Mouse (Mus musculus) frontal cortex, postnatal 25 days (tissue): Measurements from ENCODE around the gene Metap1.

Experiments
- DNase-seq, 2 experiments: peaks; one replicate each; pipeline ENCODE4 v3.0.0; 2022; ENCODE audit warnings: low spot score in 2 of 2

The Metap1 gene

DNA sequence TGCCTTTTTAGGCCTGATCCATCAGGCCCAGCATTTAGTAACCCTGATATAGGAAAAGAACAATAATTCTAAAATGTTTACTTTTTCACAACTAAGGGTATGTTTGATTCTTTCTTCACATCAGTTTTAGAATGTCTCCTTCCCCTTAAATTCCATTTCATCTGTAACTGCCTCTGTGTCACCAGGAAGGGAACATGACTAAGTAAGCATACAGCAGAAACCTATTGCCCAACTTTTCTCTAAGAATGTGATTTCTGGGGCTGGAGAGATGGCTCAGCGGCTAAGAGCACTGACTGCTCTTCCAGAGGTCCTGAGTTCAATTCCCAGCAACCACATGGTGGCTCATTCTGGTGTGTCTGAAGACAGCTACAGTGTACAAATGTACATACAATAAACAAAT, 35.1 kb downstream of the Metap1 start:
- no peak for DNase-seq

DNA sequence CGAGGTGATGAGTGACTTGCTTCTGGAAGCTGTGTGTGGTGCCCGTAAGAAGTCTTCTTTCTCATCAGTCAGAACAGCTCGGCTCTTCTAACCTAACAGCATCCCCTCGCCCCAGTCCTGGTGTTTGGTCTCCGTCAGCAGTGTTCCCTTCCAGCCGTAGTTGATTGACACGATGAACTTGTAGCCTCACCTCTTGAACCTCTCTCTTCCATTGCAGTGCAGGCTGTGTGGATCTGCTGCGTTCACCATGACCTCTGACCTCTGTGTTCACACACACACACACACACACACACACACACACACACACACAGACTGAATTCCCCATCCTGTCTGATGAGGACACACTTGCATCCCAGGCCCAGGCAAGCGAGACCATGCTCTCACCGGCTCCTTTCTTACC, 37.1 kb downstream of the Metap1 start:
- no peak for DNase-seq

DNA sequence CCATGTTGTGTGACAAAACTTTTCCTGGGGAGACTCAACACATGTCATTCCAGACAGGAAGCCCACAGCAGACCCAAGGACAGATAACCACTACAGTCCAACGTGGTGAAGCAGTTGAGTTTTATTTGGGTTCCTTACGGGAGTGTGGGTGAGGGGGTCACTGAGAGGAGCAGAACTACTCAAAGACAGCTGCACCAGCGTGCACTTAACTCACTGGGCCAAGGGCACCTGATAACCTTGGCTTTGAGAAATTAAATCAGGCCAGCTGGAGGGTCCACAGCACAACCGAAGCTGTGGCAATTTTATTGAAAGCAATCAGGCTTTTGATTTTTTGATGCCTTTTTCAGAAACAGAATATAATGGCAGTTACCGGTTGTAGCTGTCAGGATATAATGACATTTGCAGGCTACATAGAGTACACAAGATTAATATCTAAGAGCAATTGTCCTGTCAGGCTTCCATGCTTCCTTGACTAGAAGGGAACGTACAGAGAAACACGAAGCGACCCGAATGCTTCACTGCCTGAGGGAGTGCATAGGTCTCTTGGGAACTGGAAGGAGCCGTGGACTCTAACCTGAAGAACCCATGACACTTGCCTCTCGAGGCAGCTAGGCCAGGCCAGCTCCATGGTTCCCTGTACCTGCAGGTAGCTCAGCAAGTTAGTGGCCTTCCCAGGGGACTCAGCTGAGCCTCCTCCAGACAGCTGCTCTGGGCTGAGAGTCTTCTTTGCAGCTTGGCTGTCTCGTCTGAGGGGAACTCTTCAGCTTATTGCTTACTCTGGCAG, 41.0 kb downstream of the Metap1 start:
- no peak for DNase-seq

- DNase-seq: no peak
Measured at GRCm38 (mm10) chr3:138443465-138443771, 45.9 kb downstream of the Metap1 start.

GRCm38 (mm10) chr3:138442612-138443464, 46.5 kb downstream of the Metap1 start, which contains the start of gene Adh5:
Gene Adh5, plus strand, starts transcription at chr3:138443093.
- peak; percentile 68 to 76 for DNase-seq

GRCm38 (mm10) chr3:138442203-138442602, 47.1 kb downstream of the Metap1 start:
- no peak for DNase-seq

- DNase-seq: no peak
Measured at GRCm38 (mm10) chr3:138438716-138439115, 50.6 kb downstream of the Metap1 start.

- DNase-seq: no peak
Measured at GRCm38 (mm10) chr3:138431835-138432234, 57.5 kb downstream of the Metap1 start.

DNA sequence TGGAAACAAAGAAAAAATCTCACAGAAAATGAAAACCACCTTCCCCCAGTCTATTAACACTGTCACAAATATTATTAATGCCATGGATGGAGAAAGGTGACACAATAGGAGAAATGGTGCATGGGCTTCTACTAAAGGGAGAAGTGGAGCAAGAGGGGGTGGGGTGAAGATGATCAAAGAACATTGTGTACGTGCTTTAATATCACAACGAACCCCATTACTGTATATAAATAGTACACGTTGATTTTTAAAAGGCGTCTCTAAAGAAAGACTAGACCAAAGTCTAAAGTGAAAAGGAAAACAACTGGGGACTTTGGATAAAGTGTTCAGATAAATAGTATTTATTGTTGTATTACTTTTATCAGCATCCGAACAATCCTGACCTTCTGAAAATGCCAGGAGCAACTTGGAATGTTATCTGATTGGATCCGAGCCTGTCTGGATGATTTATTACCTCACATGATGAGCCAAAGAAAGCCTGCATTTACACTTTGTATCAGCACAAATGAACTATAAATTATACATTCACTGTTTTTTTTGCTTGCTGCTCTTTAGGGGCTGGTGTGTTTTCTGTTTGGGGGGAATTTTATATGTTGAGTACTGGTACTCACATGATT, 58.8 kb downstream of the Metap1 start:
- no peak for DNase-seq

DNA sequence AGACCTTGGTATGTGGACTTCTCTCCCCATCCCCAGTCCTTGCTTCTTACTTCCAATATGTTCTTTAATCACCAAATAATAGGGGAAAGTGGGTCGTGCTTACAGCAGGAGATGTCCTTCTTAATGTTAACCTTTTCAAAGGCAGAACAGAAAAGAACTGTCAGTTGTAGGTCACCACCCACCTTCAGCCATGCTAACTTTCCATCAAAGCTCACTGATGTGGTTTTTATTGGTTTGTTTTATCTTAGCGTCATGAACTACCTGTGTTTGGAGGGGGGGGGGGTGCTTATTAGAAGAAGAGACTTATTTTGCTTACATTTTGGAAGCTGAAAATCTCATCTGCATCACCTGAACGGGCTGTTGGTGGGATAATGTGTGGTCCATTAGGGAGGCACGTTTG, 65.1 kb downstream of the Metap1 start:
- DNase-seq: no peak

- DNase-seq: no peak
Measured at GRCm38 (mm10) chr3:138423664-138424063, 65.7 kb downstream of the Metap1 start.

- DNase-seq: no peak
Measured at GRCm38 (mm10) chr3:138420385-138420784, 68.9 kb downstream of the Metap1 start.

GRCm38 (mm10) chr3:138419369-138419768, 69.9 kb downstream of the Metap1 start:
- no peak for DNase-seq

- no peak for DNase-seq
Measured at GRCm38 (mm10) chr3:138415121-138415690, 74.1 kb downstream of the Metap1 start, which contains the start of gene Adh4. Gene Adh4, plus strand, starts transcription at chr3:138415466.

DNA sequence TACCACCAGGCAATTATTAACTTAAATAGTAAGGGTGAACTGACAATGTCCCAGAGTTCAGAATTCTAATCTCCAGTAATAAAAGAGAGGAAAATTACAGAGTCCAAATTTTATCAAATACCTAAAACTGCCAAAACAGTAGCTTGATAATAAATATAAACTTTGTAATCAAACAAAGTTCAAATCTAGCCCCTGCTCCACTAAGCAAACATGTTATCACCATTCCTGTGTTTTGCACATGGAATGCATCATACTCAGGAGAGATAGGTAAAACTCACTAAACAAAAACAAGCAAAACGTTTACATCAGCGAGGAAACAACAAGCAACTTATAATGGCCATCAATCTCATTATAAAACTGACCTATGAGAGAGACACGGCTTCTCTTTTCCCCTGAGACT, 79.1 kb downstream of the Metap1 start:
- no peak for DNase-seq

- DNase-seq: no peak
Measured at GRCm38 (mm10) chr3:138409585-138409984, 79.7 kb downstream of the Metap1 start.
